Mouse (Mus musculus): ENCODE results near the gene Creb5.

The Creb5 gene

GRCm38 (mm10) chr6:53644971-53645370 lies 357.9 kb downstream of the Creb5 start:
- DNase-seq (ENCODE audit: low spot score) = peak; percentile 14

GRCm38 (mm10) chr6:53649782-53650181 lies 362.7 kb downstream of the Creb5 start:
- DNase-seq (ENCODE audit: low spot score) = no peak

- DNase-seq (ENCODE audit: low spot score) = no peak
These were observed 365.6 kb downstream of the Creb5 start for GRCm38 (mm10) chr6:53652691-53653090.

GRCm38 (mm10) chr6:53653706-53654360 lies 366.8 kb downstream of the Creb5 start:
- DNase-seq (ENCODE audit: low spot score) = no peak

GRCm38 (mm10) chr6:53654361-53654824 lies 367.3 kb downstream of the Creb5 start:
- no peak for DNase-seq (ENCODE audit: low spot score)

- no peak for DNase-seq (ENCODE audit: low spot score)
These were observed 369.4 kb downstream of the Creb5 start for GRCm38 (mm10) chr6:53656466-53656865.

GRCm38 (mm10) chr6:53657483-53657882 lies 370.4 kb downstream of the Creb5 start:
- no peak for DNase-seq (ENCODE audit: low spot score)

GRCm38 (mm10) chr6:53662858-53663833 lies 376.1 kb downstream of the Creb5 start:
- DNase-seq (ENCODE audit: low spot score) = no peak

GRCm38 (mm10) chr6:53664759-53665158 lies 377.7 kb downstream of the Creb5 start:
- no peak for DNase-seq (ENCODE audit: low spot score)

- no peak for DNase-seq (ENCODE audit: low spot score)
These were observed 379.4 kb downstream of the Creb5 start for GRCm38 (mm10) chr6:53666503-53666902.

- no peak for DNase-seq (ENCODE audit: low spot score)
These were observed 391.2 kb downstream of the Creb5 start for GRCm38 (mm10) chr6:53678307-53678706.

GRCm38 (mm10) chr6:53680046-53680445 lies 393.0 kb downstream of the Creb5 start:
- no peak for DNase-seq (ENCODE audit: low spot score)

GRCm38 (mm10) chr6:53684416-53684815 lies 397.3 kb downstream of the Creb5 start:
- DNase-seq (ENCODE audit: low spot score) = no peak

GRCm38 (mm10) chr6:53685323-53685722 lies 398.3 kb downstream of the Creb5 start:
- DNase-seq (ENCODE audit: low spot score) = no peak

- DNase-seq (ENCODE audit: low spot score) = no peak
These were observed 401.9 kb downstream of the Creb5 start for GRCm38 (mm10) chr6:53688762-53689477.

GRCm38 (mm10) chr6:53691006-53691405 lies 403.9 kb downstream of the Creb5 start:
- DNase-seq (ENCODE audit: low spot score) = no peak

- no peak for DNase-seq (ENCODE audit: low spot score)
These were observed 408.1 kb downstream of the Creb5 start for GRCm38 (mm10) chr6:53695216-53695615.

- no peak for DNase-seq (ENCODE audit: low spot score)
These were observed 409.4 kb downstream of the Creb5 start for GRCm38 (mm10) chr6:53696471-53696870.

- DNase-seq (ENCODE audit: low spot score) = no peak
These were observed 409.9 kb downstream of the Creb5 start for GRCm38 (mm10) chr6:53696921-53697320.

GRCm38 (mm10) chr6:53698128-53698749 lies 411.2 kb downstream of the Creb5 start:
- DNase-seq (ENCODE audit: low spot score) = no peak

GRCm38 (mm10) chr6:53704440-53704839 lies 417.4 kb downstream of the Creb5 start:
- peak; percentile 11 for DNase-seq (ENCODE audit: low spot score)

All from lung, postnatal 25 days (tissue).